17 mouse cellular contexts compared by ENCODE assay signal in the genomic region with DNA sequence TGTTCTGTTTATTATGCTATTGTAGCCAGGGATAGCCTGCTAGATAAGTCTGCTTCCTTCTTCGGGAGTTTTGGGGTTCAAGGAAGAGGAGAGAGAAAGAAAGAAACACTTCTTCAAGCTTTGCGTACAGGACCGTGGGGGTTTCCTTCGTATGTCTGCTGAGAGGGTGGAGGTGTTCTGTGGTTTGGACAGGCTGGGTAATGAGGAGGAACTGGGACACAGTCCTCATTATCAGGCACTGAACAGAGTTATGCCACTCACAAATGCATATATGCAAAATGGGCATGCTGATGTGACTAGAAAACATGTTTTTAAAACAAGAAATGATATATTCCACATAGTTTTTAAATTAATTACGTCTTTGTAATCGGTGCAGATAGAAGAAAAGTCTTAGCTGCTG.
DNase-seq lines count a peak whose midpoint lies in the region; ATAC-seq and TF ChIP-seq lines count a peak whose summit lies in the region.
"Had no signal": no experiment of that assay in that cellular context is flagged by ENCODE, and none has a peak within 500 bp of the region (broad histone marks: within the 10 kb centered on the region; RNA-seq: fewer than 3 reads in every experiment).

No protein-coding gene starts in this region.

- H3K4me1 ChIP-seq in lung, embryonic 16.5 days (replicated peaks; ENCODE audit: control insufficient read depth, insufficient read depth, low read length) = peaks cover 10% of the 10 kb centered on the region; the same call in 1 of the 2 replicates
- H3K4me1 ChIP-seq in liver, embryonic 11.5 days (replicated peaks; ENCODE audit: control insufficient read depth, insufficient read depth, low read length) = peaks cover 14% of the 10 kb centered on the region

- WGBS in lung, embryonic 16.5 days = 74% methylated on average over 6 of the region's 6 CpGs
- 66% methylated on average over 6 of the region's 6 CpGs for WGBS in liver, embryonic 11.5 days

- peak overlapping the region; percentile 82 for H3K27ac ChIP-seq in layer of hippocampus, adult 2 months
- H3K27ac ChIP-seq in lung, embryonic 16.5 days (ENCODE audit: low read length) = no peak overlapping the region
- H3K27ac ChIP-seq in liver, embryonic 11.5 days (ENCODE audit: low read depth, low read length) = no peak overlapping the region
- H3K27ac ChIP-seq: embryonic facial prominence, embryonic 10.5 days; forebrain, embryonic 13.5 days had no signal

- peak overlapping the region; percentile 45 for H3K4me3 ChIP-seq in layer of hippocampus, adult 2 months
- H3K4me3 ChIP-seq in lung, embryonic 16.5 days (ENCODE audit: low read length) = peak overlapping the region; percentile 29
- H3K4me3 ChIP-seq in liver, embryonic 11.5 days (ENCODE audit: low read depth, low read length) = no peak overlapping the region
- H3K4me3 ChIP-seq: embryonic facial prominence, embryonic 10.5 days; forebrain, embryonic 13.5 days; heart, embryonic 12.5 days had no signal

- no peaks in the 10 kb centered on the region for H3K9me3 ChIP-seq in lung, embryonic 16.5 days (ENCODE audit: control insufficient read depth, low read length)
- no peaks in the 10 kb centered on the region for H3K9me3 ChIP-seq in liver, embryonic 11.5 days (ENCODE audit: control insufficient read depth, low read length)
- H3K9me3 ChIP-seq: embryonic facial prominence, embryonic 10.5 days; forebrain, embryonic 13.5 days; heart, embryonic 12.5 days had no signal

- H3K27me3 ChIP-seq in lung, embryonic 16.5 days (ENCODE audit: control insufficient read depth, insufficient read depth, low read depth, low read length) = peaks cover 6% of the 10 kb centered on the region; the same call in 1 of the 2 replicates
- H3K27me3 ChIP-seq in liver, embryonic 11.5 days (replicated peaks; ENCODE audit: control insufficient read depth, insufficient read depth, low read length) = peaks cover 28% of the 10 kb centered on the region

- no peaks in the 10 kb centered on the region for H3K36me3 ChIP-seq in lung, embryonic 16.5 days (ENCODE audit: control insufficient read depth, insufficient read depth, low read length)
- no peaks in the 10 kb centered on the region for H3K36me3 ChIP-seq in liver, embryonic 11.5 days (ENCODE audit: control insufficient read depth, insufficient read depth, low read length)
- H3K36me3 ChIP-seq: embryonic facial prominence, embryonic 10.5 days; heart, embryonic 12.5 days had no signal

- peak overlapping the region; percentile 7; the same call in 1 of the 2 replicates for H3K9ac ChIP-seq in lung, embryonic 16.5 days (ENCODE audit: low read length)
- no peak overlapping the region for H3K9ac ChIP-seq in liver, embryonic 11.5 days (ENCODE audit: low read depth, low read length)
- H3K9ac ChIP-seq: forebrain, embryonic 13.5 days; forebrain, postnatal 0 days; heart, embryonic 12.5 days had no signal

- peak overlapping the region; percentile 35 for H3K4me2 ChIP-seq in lung, embryonic 16.5 days (ENCODE audit: low read depth, low read length)
- H3K4me2 ChIP-seq in liver, embryonic 11.5 days = no peak overlapping the region
- H3K4me2 ChIP-seq: forebrain, embryonic 13.5 days; heart, embryonic 12.5 days had no signal

- no peak for ATAC-seq in lung, embryonic 16.5 days (ENCODE audit: low read depth)
- peak; percentile 38; the same call in 1 of the 2 replicates for ATAC-seq in megakaryocyte progenitor cell, adult 5-6 weeks (replicated peaks; ENCODE audit: poor library complexity)
- ATAC-seq in liver, embryonic 11.5 days (replicated peaks; ENCODE audit: low FRiP score) = no peak
- ATAC-seq: forebrain, embryonic 13.5 days; forebrain, postnatal 0 days had no signal

- no peak for TF ChIP-seq CTCF in layer of hippocampus, adult 2 months (conservative IDR thresholded peaks at IDR 0.05)

- no peak for DNase-seq in layer of hippocampus, adult 2 months (ENCODE audit: low spot score in 2 of 2)
- DNase-seq in layer of hippocampus, adult 9-10 months (ENCODE audit: low spot score) = no peak
- DNase-seq in lung, adult 18-20 months = no peak
- DNase-seq in B cell, adult 2 months = peak; percentile 30 to 34
- no peak for DNase-seq in liver, embryonic 11.5 days (ENCODE audit: low spot score)
- DNase-seq in heart, postnatal 4 days = no peak
- DNase-seq: adrenal gland, adult 8-10 months; adrenal gland, postnatal 36 days; cerebellum, adult 2 months; cerebellum, postnatal 10 days; forebrain, postnatal 0 days; gastrocnemius, postnatal 25 days had no signal

Comparison
In these comparisons a context has a peak if more than half of its experiments do, and no peak if none do; other contexts are left out.
1. DNase-seq: peak in B cell, adult 2 months (2 of 2); none in layer of hippocampus, adult 2 months (0 of 2), layer of hippocampus, adult 9-10 months (single experiment), lung, adult 18-20 months (0 of 2), liver, embryonic 11.5 days (single experiment) and heart, postnatal 4 days (single experiment).